Mouse (Mus musculus) C2C12 (cell line): Measurements from ENCODE around the gene Rbm17. TPM values are rescaled to one million over a fixed set of nuclear protein-coding genes. Genes with fewer than 3 reads are reported as not detected.

Experiments used
- H3K27me3 ChIP-seq: one replicate; pipeline ENCODE4 v1.6.1; 2011; ENCODE audit not compliant: control insufficient read depth, insufficient read depth, insufficient read length
- H3K36me3 ChIP-seq: one replicate; pipeline ENCODE4 v1.6.1; 2011; ENCODE audit not compliant: control insufficient read depth, insufficient read depth
- H3K4me3 ChIP-seq: one replicate; pipeline ENCODE4 v1.5.1; 2011; ENCODE audit warnings: mild to moderate bottlenecking, control low read depth; ENCODE audit not compliant: poor library complexity, insufficient read depth, severe bottlenecking
- H3K79me2 ChIP-seq: one replicate; pipeline ENCODE4 v1.6.1; 2011; ENCODE audit not compliant: control insufficient read depth, insufficient read depth
- H3K79me3 ChIP-seq: one replicate; pipeline ENCODE4 v1.6.1; 2011; ENCODE audit warnings: low read depth, control low read depth
- H3ac ChIP-seq: one replicate; pipeline ENCODE3; 2011; ENCODE audit warnings: low read depth; ENCODE audit not compliant: control insufficient read depth, insufficient read length
- CEBPB ChIP-seq: IDR thresholded peaks from one replicate; pipeline ENCODE4 v1.6.1; 2011; ENCODE audit warnings: low read depth, mild to moderate bottlenecking, control low read depth, moderate library complexity
- CTCF ChIP-seq: IDR thresholded peaks from one replicate; pipeline ENCODE4 v1.5.1; 2011; ENCODE audit not compliant: control insufficient read depth, insufficient read depth, insufficient read length
- FOSL1 ChIP-seq: IDR thresholded peaks from one replicate; pipeline ENCODE4 v1.8.0; 2011; ENCODE audit warnings: mild to moderate bottlenecking, low read length; ENCODE audit not compliant: poor library complexity, insufficient read depth, severe bottlenecking
- MAX ChIP-seq: IDR thresholded peaks from one replicate; pipeline ENCODE4 v1.6.1; 2011; ENCODE audit warnings: mild to moderate bottlenecking, control low read depth
- MYOD1 ChIP-seq: IDR thresholded peaks from one replicate; pipeline ENCODE4 v1.6.1; 2011; ENCODE audit warnings: low read depth; ENCODE audit not compliant: control insufficient read depth, insufficient read length
- MYOG ChIP-seq: IDR thresholded peaks from one replicate; pipeline ENCODE4 v1.6.1; 2011; ENCODE audit not compliant: control insufficient read depth, insufficient read length; ENCODE audit errors: extremely low read depth
- USF1 ChIP-seq: IDR thresholded peaks from one replicate; pipeline ENCODE4 v1.6.1; 2011; ENCODE audit warnings: low read depth, mild to moderate bottlenecking, control low read depth, moderate library complexity
- polyA plus RNA-seq: library from polyadenylated mRNA; unstranded; fragments of >200 nt; fragmentation: generic; extraction: Trizol; gene quantifications from one replicate; pipeline ENCODE4 v1.2.1, GENCODE M21; 2012; ENCODE audit warnings: missing spikeins

The Rbm17 gene
- polyA plus RNA-seq, 1 experiment: 105 TPM

GRCm38 (mm10) chr2:11579399-11579798, 24.6 kb downstream of the Rbm17 start:
- no peak for TF ChIP-seq CTCF
- TF ChIP-seq USF1: no peak
- no peak for TF ChIP-seq MYOD1
- no peak for TF ChIP-seq MYOG
- TF ChIP-seq FOSL1: no peak
- TF ChIP-seq MAX: no peak
- TF ChIP-seq CEBPB: no peak
- no peak overlapping the region for H3K4me3 ChIP-seq

GRCm38 (mm10) chr2:11578187-11578586, 25.8 kb downstream of the Rbm17 start:
- Histone ChIP-seq H3ac (no peak overlapping the region), H3K79me2 (no peaks in the 10 kb centered on the region), H3K79me3 (no peaks in the 10 kb centered on the region), H3K4me3 (no peak overlapping the region), H3K27me3 (no peaks in the 10 kb centered on the region), H3K36me3 (peaks cover 18% of the 10 kb centered on the region)
- TF ChIP-seq CTCF (no peak), FOSL1 (no peak)

More at GRCm38 (mm10) chr2:11579399-11579798, 24.6 kb downstream of the Rbm17 start:
- Histone ChIP-seq H3ac (no peak overlapping the region), H3K79me2 (no peaks in the 10 kb centered on the region), H3K27me3 (no peaks in the 10 kb centered on the region), H3K79me3 (no peaks in the 10 kb centered on the region), H3K36me3 (peaks cover 30% of the 10 kb centered on the region)

- H3K4me3 ChIP-seq: no peak overlapping the region
- no peaks in the 10 kb centered on the region for H3K79me2 ChIP-seq
- H3ac ChIP-seq: no peak overlapping the region
- no peaks in the 10 kb centered on the region for H3K27me3 ChIP-seq
- TF ChIP-seq USF1 (no peak), CEBPB (no peak), MAX (no peak)
- no peaks in the 10 kb centered on the region for H3K79me3 ChIP-seq
- no peaks in the 10 kb centered on the region for H3K36me3 ChIP-seq
Measured at GRCm38 (mm10) chr2:11573684-11574083, 30.3 kb downstream of the Rbm17 start.

- Histone ChIP-seq H3ac (no peak overlapping the region), H3K36me3 (no peaks in the 10 kb centered on the region), H3K27me3 (no peaks in the 10 kb centered on the region), H3K79me2 (no peaks in the 10 kb centered on the region), H3K4me3 (no peak overlapping the region), H3K79me3 (no peaks in the 10 kb centered on the region)
- no peak for TF ChIP-seq MAX
- TF ChIP-seq CEBPB: no peak
- TF ChIP-seq MYOD1: no peak
- no peak for TF ChIP-seq USF1
- no peak for TF ChIP-seq FOSL1
- TF ChIP-seq MYOG: no peak
- no peak for TF ChIP-seq CTCF
Measured at GRCm38 (mm10) chr2:11571004-11571535, 32.9 kb downstream of the Rbm17 start.

- Histone ChIP-seq H3ac (no peak overlapping the region), H3K27me3 (peaks cover 3% of the 10 kb centered on the region), H3K79me2 (no peaks in the 10 kb centered on the region), H3K79me3 (no peaks in the 10 kb centered on the region), H3K4me3 (no peak overlapping the region), H3K36me3 (no peaks in the 10 kb centered on the region)
- TF ChIP-seq MYOD1 (no peak), MAX (no peak), FOSL1 (no peak), CEBPB (no peak), USF1 (no peak), MYOG (no peak), CTCF (no peak)
Measured at GRCm38 (mm10) chr2:11568471-11568870, 35.5 kb downstream of the Rbm17 start.

- Histone ChIP-seq H3K79me3 (no peaks in the 10 kb centered on the region), H3K79me2 (no peaks in the 10 kb centered on the region), H3K27me3 (peaks cover 3% of the 10 kb centered on the region), H3K4me3 (no peak overlapping the region), H3ac (no peak overlapping the region), H3K36me3 (no peaks in the 10 kb centered on the region)
- TF ChIP-seq MYOD1 (no peak), MYOG (no peak), MAX (no peak), CEBPB (no peak), CTCF (no peak), FOSL1 (no peak), USF1 (no peak)
Measured at GRCm38 (mm10) chr2:11567781-11568362, 36.1 kb downstream of the Rbm17 start.
